Mouse (Mus musculus) stomach, postnatal 0 days (tissue): ENCODE results near the gene Csdc2.

ENCODE experiments used
- CTCF ChIP-seq: IDR thresholded peaks from 2 replicates; pipeline ENCODE4 v1.5.1; 2016; ENCODE audit warnings: antibody characterized with exemption, low read depth, mild to moderate bottlenecking, moderate library complexity
- EP300 ChIP-seq: optimal IDR thresholded peaks from 2 replicates; pipeline ENCODE3; 2016; ENCODE audit warnings: antibody characterized with exemption

DNA sequence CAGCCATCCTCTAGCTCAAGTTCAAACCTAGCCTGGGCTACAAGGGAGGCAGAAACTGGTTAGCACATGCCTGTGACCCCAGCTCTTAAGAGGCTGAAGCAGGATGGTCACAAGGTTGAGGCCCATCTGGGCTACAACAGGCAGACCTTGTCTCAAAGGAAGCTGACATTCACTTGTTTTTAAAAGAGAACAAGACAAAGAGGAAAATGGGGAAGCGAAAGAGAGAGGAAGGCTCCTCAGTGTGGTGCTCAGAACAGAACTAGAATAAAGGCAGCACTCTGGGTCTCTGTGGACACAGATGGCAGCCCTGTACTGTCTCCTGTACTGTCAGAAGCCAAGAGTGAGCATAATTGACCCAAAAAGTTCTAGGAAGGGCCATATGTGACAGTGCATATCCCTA lies 2.6 kb upstream of the Csdc2 start:
- TF ChIP-seq EP300: no peak
- TF ChIP-seq CTCF: no peak
